Mouse (Mus musculus): ENCODE measurements around the gene Ankrd36.
"Not testable (repeated sequence)": the region's sequence is repeated elsewhere in the genome, so short reads cannot be mapped to it uniquely, and the experiment has no call there.

Ankrd36 gene

GRCm38 (mm10) chr11:5545457-5545856 lies 24.0 kb upstream of the Ankrd36 start:
- in situ Hi-C loops (cut with MboI, MseI) = loop anchor here in 1 of 2 experiments (5.0 kb wide), 1 partner anchor 63 kb away; no protein-coding TSS in a partner anchor

GRCm38 (mm10) chr11:5546693-5547092 lies 22.8 kb upstream of the Ankrd36 start:
- in situ Hi-C loops (cut with MboI, MseI) = loop anchor here in 1 of 2 experiments (5.0 kb wide), 1 partner anchor 64 kb away; no protein-coding TSS in a partner anchor

GRCm38 (mm10) chr11:5551430-5551829 lies 18.1 kb upstream of the Ankrd36 start:
- in situ Hi-C loops (cut with MboI, MseI) = no loop called here

DNA sequence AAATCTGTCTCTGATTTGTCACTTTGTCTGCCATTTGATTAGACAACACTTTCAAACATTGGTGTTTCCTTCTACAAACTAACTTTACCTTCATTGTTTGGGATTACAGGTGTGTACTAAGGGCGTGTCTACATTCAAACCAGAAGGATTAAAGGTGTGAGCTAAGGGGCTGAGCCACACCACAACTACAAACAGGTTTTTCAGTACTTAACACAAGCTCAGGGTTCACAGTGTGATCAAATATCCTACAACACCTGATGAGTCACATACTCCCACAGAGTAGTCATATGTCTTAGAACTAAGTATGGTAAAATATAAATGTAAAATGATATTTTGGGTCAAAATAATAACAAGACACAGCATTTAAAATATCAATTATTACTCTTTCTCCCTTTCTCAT lies 17.6 kb upstream of the Ankrd36 start:
- in situ Hi-C loops (cut with MboI, MseI) = no loop called here

GRCm38 (mm10) chr11:5560273-5560672 lies 9.2 kb upstream of the Ankrd36 start:
- in situ Hi-C loops (cut with MboI, MseI) = no loop called here

DNA sequence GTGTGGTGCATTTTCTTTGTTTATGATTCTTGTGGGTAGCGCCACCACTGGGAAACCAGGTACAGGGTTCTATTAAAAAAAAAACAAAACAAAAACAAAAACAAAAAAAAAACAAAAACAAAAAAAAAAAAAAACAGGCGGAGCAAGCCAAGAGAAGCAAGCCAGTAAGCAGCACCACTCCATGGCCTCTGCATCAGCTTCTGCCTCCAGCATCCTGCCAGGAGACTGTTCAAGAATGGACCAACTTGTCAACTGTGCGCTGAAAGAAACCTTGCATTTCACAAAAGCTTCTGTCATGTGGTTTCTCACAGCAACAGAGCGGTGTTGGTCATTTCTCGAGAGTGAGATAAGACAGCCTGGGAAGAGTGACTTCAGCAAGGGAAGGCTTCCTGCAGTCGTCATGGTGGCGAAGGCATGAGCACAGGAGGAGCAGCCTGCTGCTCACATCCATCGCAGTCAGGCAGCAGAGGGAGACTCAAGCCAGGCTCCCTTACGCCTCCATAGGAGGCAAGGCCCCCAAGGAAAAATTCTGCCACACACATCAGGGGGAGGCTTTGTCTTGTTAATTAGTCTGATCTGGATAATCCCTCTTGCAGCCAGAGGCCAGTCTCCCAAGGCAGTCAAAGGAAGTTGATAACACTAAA lies 6.7 kb upstream of the Ankrd36 start:
- in situ Hi-C loops (cut with MboI, MseI) = no loop called here

DNA sequence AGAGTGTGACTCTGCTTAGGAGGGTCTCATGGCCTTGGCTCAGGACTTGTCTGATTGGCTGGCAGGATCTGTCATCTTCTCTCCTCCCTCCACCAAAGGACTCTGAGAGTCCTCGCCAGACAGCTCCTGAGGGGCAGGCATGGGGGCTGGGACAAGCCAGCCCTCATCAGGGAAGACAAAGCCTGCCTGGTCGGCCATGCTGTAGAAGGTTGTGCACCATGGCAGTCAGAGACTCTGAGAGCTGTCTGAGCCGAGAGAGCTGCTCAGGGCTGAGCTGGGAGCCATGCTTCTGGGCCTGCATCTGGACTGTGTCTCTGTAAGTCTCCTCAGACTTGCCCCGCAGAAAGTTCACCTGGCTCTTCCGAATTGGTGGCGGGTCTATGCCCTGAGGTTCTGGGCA lies 5.6 kb upstream of the Ankrd36 start:
- in situ Hi-C loops (cut with MboI, MseI) = no loop called here

DNA sequence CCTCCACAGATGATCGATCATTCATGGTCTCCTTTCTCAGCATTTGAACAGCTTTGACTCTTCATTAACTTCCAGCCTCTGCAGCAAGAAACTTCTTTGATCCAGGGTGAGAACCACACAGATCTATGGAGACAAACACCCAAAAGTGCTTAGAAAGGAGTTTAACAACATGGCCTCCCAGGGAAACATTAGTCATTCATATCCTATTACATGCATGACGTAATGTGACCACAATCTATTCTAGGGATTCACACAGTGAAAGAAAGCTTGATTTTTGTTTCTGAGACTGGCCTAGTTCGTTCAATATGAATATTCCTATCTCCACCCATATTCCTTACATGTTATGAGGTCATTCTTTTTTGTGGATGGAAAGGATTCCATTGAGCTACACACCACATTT lies 3.9 kb upstream of the Ankrd36 start:
- in situ Hi-C loops (cut with MboI, MseI) = no loop called here

- in situ Hi-C loops (cut with MboI, MseI) = no loop called here
These were observed 3.0 kb upstream of the Ankrd36 start for GRCm38 (mm10) chr11:5566506-5566905.

DNA sequence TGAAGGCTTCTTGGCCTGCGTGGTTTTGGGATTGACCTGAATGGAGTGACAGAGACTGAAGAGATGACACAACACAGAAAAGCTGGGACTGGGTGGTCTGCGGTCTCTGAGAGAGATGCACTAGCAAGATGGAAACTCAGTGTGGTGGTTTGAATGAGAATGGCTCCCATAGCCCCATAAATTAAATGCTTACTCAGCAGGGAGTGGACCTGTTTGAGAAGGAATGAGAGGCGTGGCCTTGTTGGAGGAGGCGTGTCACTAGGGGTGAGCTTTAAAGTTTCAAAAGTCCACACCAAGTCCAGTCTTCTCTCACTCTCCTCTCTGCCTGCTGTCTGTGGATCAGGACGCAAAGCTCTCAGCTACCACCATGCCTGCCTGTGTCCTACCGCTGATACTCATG lies 1.8 kb upstream of the Ankrd36 start:
- in situ Hi-C loops (cut with MboI, MseI) = no loop called here

DNA sequence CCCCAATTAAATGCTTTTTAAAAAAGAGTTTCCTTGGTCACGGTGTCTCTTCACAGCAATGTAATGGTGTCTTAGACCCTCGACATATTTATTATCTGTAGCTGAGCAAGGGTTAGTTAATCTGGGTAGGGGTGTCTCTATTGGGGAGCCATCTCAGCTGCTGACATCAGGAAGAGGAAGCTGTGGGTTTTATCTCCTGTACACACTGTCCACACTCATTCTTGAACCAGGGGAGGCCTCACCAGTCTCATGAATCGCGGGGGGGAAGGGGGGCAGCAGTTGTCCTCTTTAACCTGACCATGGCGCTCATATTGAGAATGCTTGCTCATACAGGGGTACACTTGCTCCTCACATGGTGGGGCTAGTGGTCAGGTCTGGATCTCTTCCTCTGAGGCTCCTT lies 1.4 kb upstream of the Ankrd36 start:
- in situ Hi-C loops (cut with MboI, MseI) = no loop called here

GRCm38 (mm10) chr11:5571856-5572255 lies 2.4 kb downstream of the Ankrd36 start:
- in situ Hi-C loops (cut with MboI, MseI) = no loop called here

GRCm38 (mm10) chr11:5573821-5574220 lies 4.3 kb downstream of the Ankrd36 start:
- in situ Hi-C loops (cut with MboI, MseI) = no loop called here

DNA sequence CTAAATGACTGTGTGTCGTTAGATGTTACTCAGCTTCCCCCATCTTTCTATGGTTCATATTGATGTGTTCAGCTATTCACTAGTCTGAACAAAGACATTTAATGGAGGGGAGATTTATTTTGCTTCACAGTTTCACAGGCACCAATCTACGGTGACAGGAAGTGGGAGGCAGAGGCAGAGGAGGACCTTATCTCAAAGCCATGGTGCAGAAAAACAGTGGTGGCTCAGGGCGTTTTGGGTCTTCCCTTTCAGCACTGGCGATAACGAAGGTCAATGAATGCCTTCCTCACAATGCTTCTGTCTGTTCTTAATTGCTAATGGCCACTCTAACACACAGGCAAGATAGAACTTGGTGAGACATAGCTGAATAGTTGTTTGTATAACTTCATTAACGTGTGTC lies 5.6 kb downstream of the Ankrd36 start:
- in situ Hi-C loops (cut with MboI, MseI) = no loop called here

DNA sequence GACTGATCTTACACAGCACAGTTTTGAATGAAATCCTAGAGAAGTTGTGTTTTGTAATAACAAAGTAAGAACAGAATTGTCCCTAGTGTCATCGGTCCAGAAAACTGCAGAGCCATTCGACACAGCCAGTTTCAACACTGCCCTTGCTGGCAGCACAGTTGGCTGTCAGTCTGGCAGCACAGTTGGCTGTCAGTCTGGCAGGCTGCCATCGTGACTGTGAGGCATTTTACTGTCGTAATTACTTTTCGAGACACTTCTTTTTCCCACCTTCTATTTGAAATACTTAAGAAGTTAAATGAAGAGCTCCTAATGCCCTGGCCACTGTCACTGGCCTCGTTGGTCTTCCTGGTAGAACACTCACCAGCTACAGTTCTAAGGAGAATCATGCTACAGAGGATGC lies 22.9 kb downstream of the Ankrd36 start:
- in situ Hi-C loops (cut with MboI, MseI) = no loop called here

DNA sequence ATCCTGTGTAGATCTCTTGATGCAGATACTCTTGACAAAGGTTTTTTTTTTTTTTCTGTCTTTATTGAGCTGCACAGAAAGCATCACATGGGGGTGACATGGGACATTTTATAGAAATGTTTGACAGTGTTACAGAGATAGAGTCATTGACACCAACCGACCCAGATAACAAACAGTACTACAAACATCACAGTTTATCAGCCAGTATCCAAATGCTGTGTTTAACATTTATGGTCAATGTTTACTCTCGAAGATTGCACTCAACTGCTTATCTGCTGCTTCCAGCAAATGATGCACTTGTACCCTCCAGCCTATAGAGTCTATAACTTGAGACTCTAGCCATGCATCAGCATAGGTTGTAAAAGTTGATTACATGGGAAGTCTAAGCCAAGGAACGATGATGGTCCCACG lies 25.9 kb downstream of the Ankrd36 start:
- in situ Hi-C loops (cut with MboI, MseI) = no loop called here

DNA sequence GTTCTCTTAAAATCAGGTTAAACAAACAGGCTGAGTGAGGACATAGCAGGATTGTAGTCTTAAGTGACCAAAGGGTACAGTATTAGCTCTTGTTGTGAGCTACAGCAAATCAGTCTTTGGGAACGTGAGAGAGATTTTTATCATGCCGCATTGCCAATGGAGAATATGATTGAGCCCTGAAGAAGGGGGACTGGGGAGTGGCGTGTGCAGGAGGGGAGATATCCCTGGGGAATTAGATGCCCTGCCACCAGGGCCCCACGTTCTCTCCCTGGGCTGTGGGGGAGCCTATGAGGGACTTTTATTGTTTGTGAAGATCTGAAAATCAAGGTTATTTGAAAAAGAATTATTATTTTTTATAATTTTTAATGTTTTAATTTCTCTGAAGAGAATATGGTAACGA lies 26.3 kb downstream of the Ankrd36 start:
- in situ Hi-C loops (cut with MboI, MseI) = no loop called here

DNA sequence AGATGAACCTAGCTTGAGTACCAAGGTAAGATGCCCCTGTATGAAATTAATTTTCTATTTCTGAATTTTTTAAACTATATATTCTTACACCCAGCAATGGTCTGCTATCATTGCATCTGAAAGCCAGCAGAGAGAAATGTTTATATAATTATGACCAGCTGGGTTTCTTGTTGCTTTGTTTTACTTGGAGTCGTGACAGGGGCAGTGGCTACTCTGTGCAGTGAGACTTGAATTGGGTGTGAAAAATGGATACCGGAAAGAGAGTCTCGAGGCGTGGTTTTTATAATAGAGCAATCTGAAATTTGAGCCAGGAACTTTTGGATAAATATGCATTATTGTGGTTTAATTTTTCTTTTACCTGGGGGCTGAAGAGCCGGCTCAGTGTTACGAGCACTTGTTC lies 27.3 kb downstream of the Ankrd36 start:
- in situ Hi-C loops (cut with MboI, MseI) = no loop called here

GRCm38 (mm10) chr11:5605421-5605820 lies 35.9 kb downstream of the Ankrd36 start:
- in situ Hi-C loops (cut with MboI, MseI) = no loop called here

GRCm38 (mm10) chr11:5611918-5612317 lies 42.4 kb downstream of the Ankrd36 start:
- in situ Hi-C loops (cut with MboI, MseI) = not testable (repeated sequence)

- in situ Hi-C loops (cut with MboI, MseI) = no loop called here
These were observed 45.0 kb downstream of the Ankrd36 start for GRCm38 (mm10) chr11:5614453-5614852.

- in situ Hi-C loops (cut with MboI, MseI) = loop anchor here (5.0 kb wide), 2 partner anchors 38 to 143 kb away; no protein-coding TSS in a partner anchor
These were observed 55.6 kb downstream of the Ankrd36 start for GRCm38 (mm10) chr11:5625101-5625500.

DNA sequence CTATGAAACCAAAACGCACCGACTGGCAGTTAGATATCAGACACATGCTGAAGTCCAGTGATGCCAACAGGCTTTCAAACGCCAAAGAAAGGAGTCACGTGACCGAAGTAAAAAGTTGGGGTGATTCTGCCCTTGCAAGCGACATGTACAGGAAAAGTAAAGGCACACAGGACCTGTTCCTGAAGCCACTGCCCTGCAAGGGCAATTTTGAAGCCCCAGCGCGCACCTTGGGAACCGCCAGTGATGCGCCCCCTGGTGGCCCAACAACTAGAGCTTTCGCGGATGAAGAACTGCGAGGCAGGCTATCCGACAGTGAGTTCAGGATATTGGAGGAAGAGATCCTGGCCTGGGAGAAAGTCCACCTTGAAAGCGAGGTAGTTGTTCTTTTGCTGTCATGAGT lies 59.5 kb downstream of the Ankrd36 start:
- in situ Hi-C loops (cut with MboI, MseI) = loop anchor here (5.0 kb wide), 2 partner anchors 42 to 147 kb away; no protein-coding TSS in a partner anchor

DNA sequence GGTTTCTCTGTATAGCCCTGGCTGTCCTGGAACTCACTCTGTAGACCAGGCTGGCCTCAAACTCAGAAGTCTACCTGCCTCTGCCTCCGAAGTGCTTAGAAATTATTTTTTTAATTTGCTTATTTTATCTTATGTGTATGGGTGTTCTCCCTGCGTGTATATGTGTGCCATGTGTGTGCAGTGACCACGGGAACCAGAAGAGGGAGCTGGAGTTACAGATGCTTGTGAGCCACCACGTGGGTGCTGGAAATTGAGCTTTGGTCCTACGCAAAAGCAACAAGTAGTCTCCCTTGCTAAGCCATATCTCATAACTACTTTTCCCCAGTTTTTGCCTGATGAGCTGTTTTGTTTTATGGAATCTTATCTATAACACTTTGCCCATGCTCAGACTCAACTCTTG lies 73.6 kb downstream of the Ankrd36 start:
- in situ Hi-C loops (cut with MboI, MseI) = no loop called here
